Mouse (Mus musculus) urinary bladder, postnatal 36 days (tissue): ENCODE measurements around the gene Pgs1.

Experiments
- DNase-seq, 2 experiments: peaks; one replicate each; pipeline ENCODE4 v3.0.0; 2022; ENCODE audit warnings: low spot score in 2 of 2, mixed read lengths in 1 of 2

Pgs1 gene

GRCm38 (mm10) chr11:117986126-117987031 is at the start of gene Pgs1:
Gene Pgs1, plus strand, starts transcription at chr11:117986292.
- peak; percentile 81 to 90 for DNase-seq

GRCm38 (mm10) chr11:117939004-117939730 is 46.9 kb upstream of the Pgs1 start:
- DNase-seq = no peak

GRCm38 (mm10) chr11:117939741-117940285 is 46.3 kb upstream of the Pgs1 start:
- peak; percentile 61 to 79 for DNase-seq

GRCm38 (mm10) chr11:117940881-117941280 is 45.2 kb upstream of the Pgs1 start:
- DNase-seq = no peak

- no peak for DNase-seq
Observed at GRCm38 (mm10) chr11:117941325-117941834, 44.7 kb upstream of the Pgs1 start.

GRCm38 (mm10) chr11:117941848-117942247 is 44.2 kb upstream of the Pgs1 start:
- DNase-seq = peak in 1 of 2 experiments; percentile 26

GRCm38 (mm10) chr11:117946195-117946979 is 39.7 kb upstream of the Pgs1 start:
- DNase-seq = no peak

- DNase-seq = no peak
Observed at GRCm38 (mm10) chr11:117946996-117947419, 39.1 kb upstream of the Pgs1 start.

- DNase-seq = peak; percentile 72 to 85
Observed at GRCm38 (mm10) chr11:117949392-117950091, 36.5 kb upstream of the Pgs1 start.

GRCm38 (mm10) chr11:117951391-117951790 is 34.7 kb upstream of the Pgs1 start:
- no peak for DNase-seq

GRCm38 (mm10) chr11:117952174-117952933 is 33.7 kb upstream of the Pgs1 start:
- DNase-seq = no peak

GRCm38 (mm10) chr11:117954094-117954493 is 32.0 kb upstream of the Pgs1 start:
- no peak for DNase-seq

- DNase-seq = no peak
Observed at GRCm38 (mm10) chr11:117954819-117955218, 31.3 kb upstream of the Pgs1 start.

- no peak for DNase-seq
Observed at GRCm38 (mm10) chr11:117955621-117956020, 30.5 kb upstream of the Pgs1 start.

- DNase-seq = no peak
Observed at GRCm38 (mm10) chr11:117958197-117958596, 27.9 kb upstream of the Pgs1 start.

- DNase-seq = no peak
Observed at GRCm38 (mm10) chr11:117959166-117959565, 26.9 kb upstream of the Pgs1 start.

GRCm38 (mm10) chr11:117959741-117960381 is 26.2 kb upstream of the Pgs1 start:
- no peak for DNase-seq

- no peak for DNase-seq
Observed at GRCm38 (mm10) chr11:117960601-117961000, 25.5 kb upstream of the Pgs1 start.
